Mouse (Mus musculus) forebrain, embryonic 12.5 days (tissue): ENCODE data around the gene Ywhab. TPM values are rescaled to one million over a fixed set of nuclear protein-coding genes. Genes with fewer than 3 reads are reported as not detected.

Experiments
- ATAC-seq: fragments of 200-750 bp; cut with Nextera tagmentation; 2 replicates; pipeline ENCODE4 v1.8.0; 2017; ENCODE audit warnings: moderate TSS enrichment; ENCODE audit not compliant: low FRiP score
- H3K27ac ChIP-seq: fragments of 300-500 bp; sonication (generic); 2 replicates; pipeline ENCODE4 v1.5.1; 2016; ENCODE audit warnings: mild to moderate bottlenecking
- H3K27me3 ChIP-seq: fragments of 300-500 bp; sonication (generic); 2 replicates; pipeline ENCODE4 v1.6.1; 2016; ENCODE audit warnings: mild to moderate bottlenecking
- H3K36me3 ChIP-seq: fragments of 300-500 bp; sonication (generic); replicated peaks from 2 replicates; pipeline ENCODE4 v1.6.1; 2016; ENCODE audit warnings: mild to moderate bottlenecking
- H3K4me1 ChIP-seq: fragments of 300-500 bp; sonication (generic); 2 replicates; pipeline ENCODE4 v1.6.1; 2016
- H3K4me2 ChIP-seq: fragments of 300-500 bp; sonication (generic); 2 replicates; pipeline ENCODE4 v1.6.1; 2016; ENCODE audit warnings: mild to moderate bottlenecking, moderate library complexity
- H3K4me3 ChIP-seq: fragments of 300-500 bp; sonication (generic); replicated peaks from 2 replicates; pipeline ENCODE4 v1.5.1; 2016; ENCODE audit warnings: mild to moderate bottlenecking
- H3K9ac ChIP-seq: fragments of 300-500 bp; sonication (generic); 2 replicates; pipeline ENCODE4 v1.6.1; 2016; ENCODE audit warnings: mild to moderate bottlenecking
- H3K9me3 ChIP-seq: fragments of 300-500 bp; sonication (generic); 2 replicates; pipeline ENCODE4 v1.6.1; 2016
- WGBS: fragments of 180-500 bp; shearing (Covaris S2); methylation state at CpG from one replicate; pipeline ENCODE4 v1.1.7; 2016; 5-methylcytosine and 5-hydroxymethylcytosine counted together
- polyA plus RNA-seq: library from polyadenylated mRNA; unstranded; fragments of >200 nt; fragmentation: Nextera tagmentation; extraction: Ambion mirVana; gene quantifications from 2 replicates; pipeline ENCODE4 v1.2.1, GENCODE M21; 2016

Gene Ywhab
- polyA plus RNA-seq, 1 experiment from 2014 or later: 340 TPM

DNA sequence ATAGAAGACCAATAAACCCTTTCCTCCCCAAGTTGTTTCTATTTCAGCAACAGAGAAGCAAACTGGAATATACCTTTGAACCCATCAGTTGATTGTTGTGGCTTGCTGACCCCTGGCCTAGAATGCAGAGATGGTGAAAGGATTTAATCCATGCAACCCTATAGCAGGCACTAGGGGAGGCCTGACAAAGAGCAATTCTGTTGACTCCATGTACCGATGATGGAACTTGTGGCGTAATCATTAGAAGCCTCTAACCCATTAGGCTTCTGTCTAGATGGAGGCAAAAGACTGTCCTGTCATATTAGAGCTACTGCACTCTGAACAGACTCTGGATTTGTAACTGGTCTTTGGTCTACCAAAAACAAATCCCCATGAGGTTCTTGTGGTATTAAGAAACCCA lies 1.9 kb upstream of the Ywhab start:
- peaks cover 27% of the 10 kb centered on the region for H3K4me1 ChIP-seq
- no peak for ATAC-seq
- H3K27me3 ChIP-seq: no peaks in the 10 kb centered on the region
- no peak overlapping the region for H3K27ac ChIP-seq
- H3K9ac ChIP-seq: no peak overlapping the region
- H3K36me3 ChIP-seq: no peaks in the 10 kb centered on the region; the same call in 1 of the 2 replicates
- no peaks in the 10 kb centered on the region for H3K9me3 ChIP-seq
- no peak overlapping the region for H3K4me2 ChIP-seq
- WGBS: 93% methylated on average over 2 of the region's 2 CpGs
- H3K4me3 ChIP-seq: no peak overlapping the region

- H3K9me3 ChIP-seq: no peaks in the 10 kb centered on the region
- H3K4me2 ChIP-seq: peak overlapping the region; percentile 85
- H3K4me1 ChIP-seq: peaks cover 27% of the 10 kb centered on the region
- peak; percentile 100 for ATAC-seq
- peak overlapping the region; percentile 99 for H3K4me3 ChIP-seq
- no peaks in the 10 kb centered on the region for H3K27me3 ChIP-seq
- WGBS: under 1% methylated on average over 79 of the region's 79 CpGs
- H3K27ac ChIP-seq: peak overlapping the region; percentile 92
- H3K9ac ChIP-seq: peak overlapping the region; percentile 91
- H3K36me3 ChIP-seq: no peaks in the 10 kb centered on the region; the same call in 1 of the 2 replicates
Observed at GRCm38 (mm10) chr2:163994977-163995862, 460 bp downstream of the Ywhab start.

GRCm38 (mm10) chr2:163996275-163996674 lies 1.5 kb downstream of the Ywhab start:
- ATAC-seq: no peak
- 88% methylated on average over 6 of the region's 6 CpGs for WGBS
- Histone ChIP-seq H3K36me3 (no peaks in the 10 kb centered on the region; the same call in 1 of the 2 replicates), H3K9ac (peak overlapping the region; percentile 91), H3K27ac (no peak overlapping the region), H3K4me3 (peak overlapping the region; percentile 99), H3K4me2 (peak overlapping the region; percentile 85), H3K4me1 (peaks cover 29% of the 10 kb centered on the region), H3K27me3 (no peaks in the 10 kb centered on the region), H3K9me3 (no peaks in the 10 kb centered on the region)

- Histone ChIP-seq H3K4me1 (peaks cover 31% of the 10 kb centered on the region), H3K4me3 (no peak overlapping the region), H3K36me3 (no peaks in the 10 kb centered on the region; the same call in 1 of the 2 replicates), H3K9me3 (no peaks in the 10 kb centered on the region), H3K4me2 (peak overlapping the region; percentile 85), H3K27me3 (no peaks in the 10 kb centered on the region), H3K9ac (no peak overlapping the region), H3K27ac (no peak overlapping the region)
- WGBS: 87% methylated on average over 5 of the region's 5 CpGs
- ATAC-seq: no peak
Observed at GRCm38 (mm10) chr2:163996899-163997298, 2.1 kb downstream of the Ywhab start.

GRCm38 (mm10) chr2:163998981-163999380 lies 4.2 kb downstream of the Ywhab start:
- no peak for ATAC-seq
- 86% methylated on average over 6 of the region's 6 CpGs for WGBS
- no peak overlapping the region for H3K4me2 ChIP-seq
- peaks cover 28% of the 10 kb centered on the region for H3K4me1 ChIP-seq
- no peak overlapping the region for H3K4me3 ChIP-seq
- H3K9ac ChIP-seq: no peak overlapping the region
- H3K9me3 ChIP-seq: no peaks in the 10 kb centered on the region
- H3K27ac ChIP-seq: no peak overlapping the region
- no peaks in the 10 kb centered on the region; the same call in 1 of the 2 replicates for H3K36me3 ChIP-seq
- H3K27me3 ChIP-seq: no peaks in the 10 kb centered on the region

GRCm38 (mm10) chr2:164002637-164003036 lies 7.9 kb downstream of the Ywhab start:
- 91% methylated on average over 3 of the region's 3 CpGs for WGBS
- Histone ChIP-seq H3K27me3 (no peaks in the 10 kb centered on the region), H3K27ac (no peak overlapping the region), H3K4me2 (no peak overlapping the region), H3K36me3 (no peaks in the 10 kb centered on the region; the same call in 1 of the 2 replicates), H3K4me3 (no peak overlapping the region), H3K9me3 (no peaks in the 10 kb centered on the region), H3K9ac (no peak overlapping the region), H3K4me1 (peaks cover 17% of the 10 kb centered on the region)
- ATAC-seq: no peak

DNA sequence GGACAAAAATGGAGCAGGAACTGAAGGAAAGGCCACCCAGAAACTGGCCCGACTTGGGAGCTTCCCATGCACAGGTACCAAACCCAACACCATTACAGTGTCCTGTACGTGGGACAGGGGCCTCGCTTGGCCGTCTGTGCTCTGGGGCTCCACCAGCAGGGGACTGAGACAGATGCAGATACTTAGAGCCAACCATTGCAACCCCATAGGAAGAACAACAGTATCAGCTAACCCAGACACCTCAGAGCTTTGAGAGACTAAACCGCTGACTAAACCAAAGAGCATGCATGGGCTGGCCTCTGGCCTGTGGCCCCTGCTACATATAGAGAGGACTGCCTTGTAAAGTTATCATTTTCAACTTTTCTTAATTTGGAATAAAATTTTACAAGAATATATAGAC lies 9.7 kb downstream of the Ywhab start:
- no peak overlapping the region for H3K27ac ChIP-seq
- H3K9ac ChIP-seq: no peak overlapping the region
- no peaks in the 10 kb centered on the region for H3K9me3 ChIP-seq
- peaks cover 24% of the 10 kb centered on the region for H3K4me1 ChIP-seq
- no peaks in the 10 kb centered on the region for H3K36me3 ChIP-seq
- H3K4me3 ChIP-seq: no peak overlapping the region
- H3K27me3 ChIP-seq: no peaks in the 10 kb centered on the region
- WGBS: 73% methylated on average over 5 of the region's 5 CpGs
- H3K4me2 ChIP-seq: no peak overlapping the region
- no peak for ATAC-seq

GRCm38 (mm10) chr2:164006932-164007331 lies 12.2 kb downstream of the Ywhab start:
- 83% methylated on average over 10 of the region's 10 CpGs for WGBS
- Histone ChIP-seq H3K4me3 (no peak overlapping the region), H3K27me3 (no peaks in the 10 kb centered on the region), H3K4me1 (peaks cover 19% of the 10 kb centered on the region), H3K9me3 (no peaks in the 10 kb centered on the region), H3K36me3 (peaks cover 7% of the 10 kb centered on the region), H3K9ac (no peak overlapping the region), H3K27ac (no peak overlapping the region), H3K4me2 (no peak overlapping the region)
- no peak for ATAC-seq

- H3K9me3 ChIP-seq: no peaks in the 10 kb centered on the region
- no peak overlapping the region for H3K9ac ChIP-seq
- H3K36me3 ChIP-seq: peaks cover 13% of the 10 kb centered on the region
- H3K4me2 ChIP-seq: no peak overlapping the region
- WGBS: 95% methylated on average over 8 of the region's 8 CpGs
- ATAC-seq: no peak
- H3K27me3 ChIP-seq: no peaks in the 10 kb centered on the region
- H3K27ac ChIP-seq: no peak overlapping the region
- H3K4me1 ChIP-seq: peaks cover 19% of the 10 kb centered on the region
- no peak overlapping the region for H3K4me3 ChIP-seq
Observed at GRCm38 (mm10) chr2:164007547-164007946, 12.8 kb downstream of the Ywhab start.

DNA sequence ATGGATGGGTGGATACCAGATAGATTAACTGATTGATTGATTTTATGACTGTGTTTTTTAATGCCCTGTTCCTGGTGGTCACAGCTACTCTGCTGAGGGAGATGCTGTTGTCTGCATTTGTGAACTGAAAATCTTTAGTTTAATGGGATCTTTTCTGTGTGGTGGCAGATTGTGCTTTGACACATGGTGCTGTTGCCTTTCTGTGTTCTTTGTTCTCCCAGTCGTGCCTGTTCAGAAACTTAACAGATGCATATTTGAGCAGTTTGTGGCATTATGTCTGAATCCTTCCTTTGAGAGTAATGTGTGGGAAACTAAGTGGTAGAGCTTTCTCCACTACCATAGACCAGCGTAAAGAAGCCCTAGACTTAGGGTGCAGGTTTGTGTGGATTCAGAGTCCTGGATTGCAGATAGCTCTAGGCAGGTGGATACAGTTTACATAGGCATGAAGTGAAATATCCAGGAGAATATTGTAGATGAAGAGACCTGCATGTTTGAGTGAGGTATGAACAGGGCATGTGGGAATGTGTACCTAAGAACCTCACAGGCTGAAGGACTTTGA lies 13.3 kb downstream of the Ywhab start:
- H3K9me3 ChIP-seq: no peaks in the 10 kb centered on the region
- H3K4me2 ChIP-seq: no peak overlapping the region
- H3K9ac ChIP-seq: no peak overlapping the region
- peaks cover 19% of the 10 kb centered on the region for H3K36me3 ChIP-seq
- ATAC-seq: no peak
- WGBS: 73% methylated on average over 2 of the region's 2 CpGs
- no peak overlapping the region for H3K4me3 ChIP-seq
- no peak overlapping the region for H3K27ac ChIP-seq
- no peaks in the 10 kb centered on the region for H3K27me3 ChIP-seq
- H3K4me1 ChIP-seq: peaks cover 19% of the 10 kb centered on the region

- 91% methylated on average over 6 of the region's 6 CpGs for WGBS
- no peak overlapping the region for H3K9ac ChIP-seq
Observed at GRCm38 (mm10) chr2:164009227-164009626, 14.5 kb downstream of the Ywhab start.

DNA sequence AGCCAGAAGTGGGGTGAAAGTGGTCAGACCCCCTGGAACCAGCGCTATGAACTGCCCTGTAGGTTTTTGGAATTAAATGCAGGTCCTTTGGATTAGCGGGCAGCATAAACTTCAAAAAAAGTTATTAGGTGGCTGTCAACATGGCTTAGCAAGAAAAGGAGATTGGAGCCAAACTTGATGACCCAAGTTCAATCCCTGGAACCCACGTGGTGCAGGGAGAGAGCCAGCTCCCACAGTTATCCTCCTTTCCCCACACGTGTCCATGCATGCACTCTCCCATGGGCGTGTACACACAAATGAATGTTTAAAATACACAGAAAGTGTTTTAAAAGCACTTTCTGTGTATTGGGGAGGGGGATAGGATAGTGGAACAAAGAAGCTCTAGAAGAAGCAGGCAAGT lies 15.7 kb downstream of the Ywhab start:
- WGBS: 88% methylated on average over 5 of the region's 5 CpGs
- no peak overlapping the region for H3K4me2 ChIP-seq
- no peak for ATAC-seq
- H3K27ac ChIP-seq: no peak overlapping the region
- no peak overlapping the region for H3K4me3 ChIP-seq
- no peaks in the 10 kb centered on the region for H3K27me3 ChIP-seq
- H3K36me3 ChIP-seq: peaks cover 42% of the 10 kb centered on the region
- H3K4me1 ChIP-seq: peaks cover 12% of the 10 kb centered on the region
- no peak overlapping the region for H3K9ac ChIP-seq
- H3K9me3 ChIP-seq: no peaks in the 10 kb centered on the region

More at GRCm38 (mm10) chr2:164009227-164009626, 14.5 kb downstream of the Ywhab start:
- Histone ChIP-seq H3K4me1 (peaks cover 19% of the 10 kb centered on the region), H3K27me3 (no peaks in the 10 kb centered on the region), H3K36me3 (peaks cover 29% of the 10 kb centered on the region), H3K4me3 (no peak overlapping the region), H3K9me3 (no peaks in the 10 kb centered on the region), H3K4me2 (no peak overlapping the region), H3K27ac (no peak overlapping the region)
- ATAC-seq: no peak
